Mouse (Mus musculus): ENCODE measurements at regions not wholly inside any gene's neighbourhood (a gene's known extent, or its start where the extent isn't known, plus 50 kb on each side); places are given as distances from the start of the nearest gene placed in this dataset.
"Not testable (repeated sequence)": the region's sequence is repeated elsewhere in the genome, so short reads cannot be mapped to it uniquely, and the experiment has no call there.

- ATAC-seq (replicated peaks; ENCODE audit: poor library complexity, severe bottlenecking) = not testable (repeated sequence)
These were observed 56.9 kb downstream of the Zfp36l1 start for GRCm38 (mm10) chr12:80055894-80056293.

GRCm38 (mm10) chr12:80055394-80055793 is 57.4 kb downstream of the Zfp36l1 start:
- ATAC-seq (replicated peaks; ENCODE audit: poor library complexity, severe bottlenecking) = no peak

GRCm38 (mm10) chr12:80054655-80055037 is 58.2 kb downstream of the Zfp36l1 start:
- ATAC-seq (replicated peaks; ENCODE audit: poor library complexity, severe bottlenecking) = no peak

GRCm38 (mm10) chr12:80053902-80054654 is 58.7 kb downstream of the Zfp36l1 start:
- ATAC-seq (replicated peaks; ENCODE audit: poor library complexity, severe bottlenecking) = peak; percentile 82

- ATAC-seq (replicated peaks; ENCODE audit: poor library complexity, severe bottlenecking) = no peak
These were observed 64.4 kb downstream of the Zfp36l1 start for GRCm38 (mm10) chr12:80048215-80048979.

GRCm38 (mm10) chr12:80046625-80047303 is 66.0 kb downstream of the Zfp36l1 start:
- ATAC-seq (replicated peaks; ENCODE audit: poor library complexity, severe bottlenecking) = peak; percentile 93

GRCm38 (mm10) chr12:80041510-80042324 is 71.1 kb downstream of the Zfp36l1 start:
- ATAC-seq (replicated peaks; ENCODE audit: poor library complexity, severe bottlenecking) = peak; percentile 58

- no peak for ATAC-seq (replicated peaks; ENCODE audit: poor library complexity, severe bottlenecking)
These were observed 71.8 kb downstream of the Zfp36l1 start for GRCm38 (mm10) chr12:80041012-80041411.

GRCm38 (mm10) chr12:80040233-80040632 is 72.6 kb downstream of the Zfp36l1 start:
- no peak for ATAC-seq (replicated peaks; ENCODE audit: poor library complexity, severe bottlenecking)

GRCm38 (mm10) chr12:80039150-80039549 is 73.7 kb downstream of the Zfp36l1 start:
- ATAC-seq (replicated peaks; ENCODE audit: poor library complexity, severe bottlenecking) = no peak

GRCm38 (mm10) chr12:80035500-80036271 is 77.1 kb downstream of the Zfp36l1 start:
- no peak for ATAC-seq (replicated peaks; ENCODE audit: poor library complexity, severe bottlenecking)

GRCm38 (mm10) chr12:80034963-80035411 is 77.8 kb downstream of the Zfp36l1 start:
- no peak for ATAC-seq (replicated peaks; ENCODE audit: poor library complexity, severe bottlenecking)

- ATAC-seq (replicated peaks; ENCODE audit: poor library complexity, severe bottlenecking) = no peak
These were observed 78.7 kb downstream of the Zfp36l1 start for GRCm38 (mm10) chr12:80034100-80034499.

- ATAC-seq (replicated peaks; ENCODE audit: poor library complexity, severe bottlenecking) = no peak
These were observed 80.3 kb downstream of the Zfp36l1 start for GRCm38 (mm10) chr12:80032520-80032919.

- ATAC-seq (replicated peaks; ENCODE audit: poor library complexity, severe bottlenecking) = no peak
These were observed 84.5 kb downstream of the Zfp36l1 start for GRCm38 (mm10) chr12:80028301-80028700.

GRCm38 (mm10) chr12:80023107-80024078 is 89.4 kb downstream of the Zfp36l1 start:
- 0 out of 2 replicates have a peak, but pooled peaks have one; percentile 22 for ATAC-seq (replicated peaks; ENCODE audit: poor library complexity, severe bottlenecking)

GRCm38 (mm10) chr12:80022181-80023106 is 90.4 kb downstream of the Zfp36l1 start:
- ATAC-seq (replicated peaks; ENCODE audit: poor library complexity, severe bottlenecking) = no peak

Measured in granulocyte monocyte progenitor cell, adult 5-6 weeks (primary cell).